Mouse (Mus musculus): ENCODE results near the gene Hist1h3c. TPM values are rescaled to one million over a fixed set of nuclear protein-coding genes. Genes with fewer than 3 reads are reported as not detected.

Hist1h3c gene
- polyA plus RNA-seq, 1 experiment from 2014 or later, result 0.27 TPM

GRCm38 (mm10) chr13:23760972-23761864 is 15.8 kb upstream of the Hist1h3c start, which contains the start of gene Hist1h4a:
Gene Hist1h4a, minus strand, starts transcription at chr13:23761230.
- no peaks in the 10 kb centered on the region for H3K36me3 ChIP-seq (ENCODE audit: insufficient read depth, low read length)
- H3K4me1 ChIP-seq (ENCODE audit: insufficient read depth, low read depth, low read length), result peaks cover 12% of the 10 kb centered on the region
- no peaks in the 10 kb centered on the region for H3K27me3 ChIP-seq (replicated peaks; ENCODE audit: insufficient read depth, low read length)
- H3K27ac ChIP-seq (ENCODE audit: low read length), result peak within 1 kb of the TSS; percentile 81
- H3K4me2 ChIP-seq (replicated peaks; ENCODE audit: low read depth, low read length), result peak within 1 kb of the TSS; percentile 75
- TF ChIP-seq CTCF (IDR thresholded peaks at IDR 0.05) (no peak), EP300 (IDR thresholded peaks at IDR 0.05) (no peak)
- 1% methylated on average over 63 of the region's 72 CpGs for WGBS
- peak; percentile 75 for ATAC-seq
- peak within 1 kb of the TSS; percentile 35 for H3K9ac ChIP-seq (replicated peaks; ENCODE audit: low read depth)
- H3K9me3 ChIP-seq (ENCODE audit: low read length), result no peaks in the 10 kb centered on the region
- H3K4me3 ChIP-seq (ENCODE audit: low read depth, low read length), result peak within 1 kb of the TSS; percentile 49
- DNase-seq (ENCODE audit: low spot score), result peak; percentile 99

GRCm38 (mm10) chr13:23760240-23760971 is 15.0 kb upstream of the Hist1h3c start:
- Histone ChIP-seq H3K9ac (replicated peaks; ENCODE audit: low read depth) (peak overlapping the region; percentile 34; the same call in 1 of the 2 replicates), H3K27me3 (replicated peaks; ENCODE audit: insufficient read depth, low read length) (no peaks in the 10 kb centered on the region), H3K4me3 (ENCODE audit: low read depth, low read length) (peak overlapping the region; percentile 49), H3K4me1 (ENCODE audit: insufficient read depth, low read depth, low read length) (peaks cover 12% of the 10 kb centered on the region), H3K27ac (ENCODE audit: low read length) (peak overlapping the region; percentile 81), H3K9me3 (ENCODE audit: low read length) (no peaks in the 10 kb centered on the region), H3K36me3 (ENCODE audit: insufficient read depth, low read length) (no peaks in the 10 kb centered on the region), H3K4me2 (replicated peaks; ENCODE audit: low read depth, low read length) (peak overlapping the region; percentile 75)
- peak; percentile 1; the same call in 1 of the 2 replicates for ATAC-seq
- TF ChIP-seq EP300 (IDR thresholded peaks at IDR 0.05), result no peak
- peak; percentile 44 for TF ChIP-seq CTCF (IDR thresholded peaks at IDR 0.05)
- 2% methylated on average over 20 of the region's 27 CpGs for WGBS
- DNase-seq (ENCODE audit: low spot score), result peak; percentile 81

GRCm38 (mm10) chr13:23759916-23760239 is 14.5 kb upstream of the Hist1h3c start:
- no peak overlapping the region; the same call in 1 of the 2 replicates for H3K4me2 ChIP-seq (replicated peaks; ENCODE audit: low read depth, low read length)
- no peaks in the 10 kb centered on the region for H3K9me3 ChIP-seq (ENCODE audit: low read length)
- peaks cover 12% of the 10 kb centered on the region for H3K4me1 ChIP-seq (ENCODE audit: insufficient read depth, low read depth, low read length)
- H3K9ac ChIP-seq (replicated peaks; ENCODE audit: low read depth), result no peak overlapping the region
- ATAC-seq, result no peak
- H3K36me3 ChIP-seq (ENCODE audit: insufficient read depth, low read length), result no peaks in the 10 kb centered on the region
- H3K27me3 ChIP-seq (replicated peaks; ENCODE audit: insufficient read depth, low read length), result no peaks in the 10 kb centered on the region
- DNase-seq (ENCODE audit: low spot score), result no peak
- TF ChIP-seq CTCF (IDR thresholded peaks at IDR 0.05) (no peak), EP300 (IDR thresholded peaks at IDR 0.05) (no peak)
- no peak overlapping the region for H3K4me3 ChIP-seq (ENCODE audit: low read depth, low read length)
- H3K27ac ChIP-seq (ENCODE audit: low read length), result no peak overlapping the region
- 50% methylated on average over 1 of the region's 1 CpGs for WGBS

GRCm38 (mm10) chr13:23759251-23759771 is 13.9 kb upstream of the Hist1h3c start:
- Histone ChIP-seq H3K36me3 (ENCODE audit: insufficient read depth, low read length) (no peaks in the 10 kb centered on the region), H3K27ac (ENCODE audit: low read length) (no peak overlapping the region), H3K9me3 (ENCODE audit: low read length) (no peaks in the 10 kb centered on the region), H3K4me1 (ENCODE audit: insufficient read depth, low read depth, low read length) (peaks cover 10% of the 10 kb centered on the region), H3K4me3 (ENCODE audit: low read depth, low read length) (no peak overlapping the region), H3K27me3 (replicated peaks; ENCODE audit: insufficient read depth, low read length) (no peaks in the 10 kb centered on the region), H3K4me2 (replicated peaks; ENCODE audit: low read depth, low read length) (no peak overlapping the region), H3K9ac (replicated peaks; ENCODE audit: low read depth) (no peak overlapping the region)
- DNase-seq (ENCODE audit: low spot score) (no peak), ATAC-seq (no peak)
- no peak for TF ChIP-seq EP300 (IDR thresholded peaks at IDR 0.05)
- TF ChIP-seq CTCF (IDR thresholded peaks at IDR 0.05), result no peak
- 85% methylated on average over 3 of the region's 3 CpGs for WGBS

- Histone ChIP-seq H3K9ac (replicated peaks; ENCODE audit: low read depth) (no peak overlapping the region), H3K4me3 (ENCODE audit: low read depth, low read length) (no peak overlapping the region), H3K4me2 (replicated peaks; ENCODE audit: low read depth, low read length) (no peak overlapping the region), H3K27me3 (replicated peaks; ENCODE audit: insufficient read depth, low read length) (no peaks in the 10 kb centered on the region), H3K4me1 (ENCODE audit: insufficient read depth, low read depth, low read length) (peaks cover 4% of the 10 kb centered on the region; the same call in 1 of the 2 replicates), H3K9me3 (ENCODE audit: low read length) (no peaks in the 10 kb centered on the region), H3K27ac (ENCODE audit: low read length) (peak overlapping the region; percentile 85; the same call in 1 of the 2 replicates), H3K36me3 (ENCODE audit: insufficient read depth, low read length) (no peaks in the 10 kb centered on the region)
- TF ChIP-seq CTCF (IDR thresholded peaks at IDR 0.05), result no peak
- no peak for TF ChIP-seq EP300 (IDR thresholded peaks at IDR 0.05)
- WGBS, result 46% methylated on average over 3 of the region's 3 CpGs
- peak; percentile 4 for DNase-seq (ENCODE audit: low spot score)
- no peak for ATAC-seq
These were observed 12.5 kb upstream of the Hist1h3c start for GRCm38 (mm10) chr13:23757921-23758320.

Data from lung, postnatal 0 days (tissue).